Mouse (Mus musculus) cerebellum, postnatal 4 days (tissue): ENCODE measurements at regions not wholly inside any gene's neighbourhood (a gene's known extent, or its start where the extent isn't known, plus 50 kb on each side); places are given as distances from the start of the nearest gene placed in this dataset.

Experiments used
- DNase-seq, 2 experiments: peaks; one replicate each; pipeline ENCODE4 v3.0.0; 2022; ENCODE audit warnings: low spot score in 2 of 2, mixed read lengths in 1 of 2

DNA sequence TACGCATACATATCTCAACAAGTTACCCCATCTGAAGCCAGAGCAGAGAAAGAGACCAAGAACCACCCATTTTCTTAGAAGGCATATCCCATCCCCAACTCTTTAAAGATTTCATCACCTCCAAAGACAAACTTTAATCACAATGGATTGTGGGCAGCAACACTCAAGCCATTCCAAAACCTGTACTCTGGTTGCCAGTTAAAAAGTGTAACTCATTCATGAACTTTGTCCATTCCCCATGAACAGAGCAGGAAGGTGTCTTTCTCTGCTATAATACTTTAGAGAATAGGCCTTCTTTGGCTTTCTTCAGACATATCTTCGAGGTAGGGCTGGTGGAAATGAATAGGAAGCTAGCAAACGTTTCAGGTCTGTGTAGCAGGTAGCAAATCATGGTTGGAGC lies 160.4 kb downstream of the Fzd1 start:
- DNase-seq, result no peak

DNA sequence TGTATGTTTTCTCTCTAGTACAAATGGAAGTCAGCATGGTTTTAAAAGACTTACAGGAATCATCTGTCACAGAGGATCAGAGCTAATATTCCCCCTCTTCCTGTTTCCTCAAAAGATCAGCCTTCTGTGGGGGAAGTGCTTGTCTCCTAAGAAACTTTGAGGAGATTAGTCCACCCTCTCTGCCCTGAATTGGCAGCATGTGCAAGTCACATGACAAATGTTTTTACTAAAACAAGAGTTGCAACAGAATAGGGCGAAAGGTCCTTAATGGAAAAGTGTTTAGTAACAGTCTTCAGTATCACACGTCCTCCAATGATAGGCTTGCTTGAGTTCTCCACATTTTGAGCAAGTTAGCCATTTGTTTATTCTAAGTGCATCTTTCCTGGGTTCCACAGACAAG lies 162.8 kb downstream of the Fzd1 start:
- no peak for DNase-seq

- no peak for DNase-seq
Measured at GRCm38 (mm10) chr5:4594562-4594961, 163.3 kb downstream of the Fzd1 start.

DNA sequence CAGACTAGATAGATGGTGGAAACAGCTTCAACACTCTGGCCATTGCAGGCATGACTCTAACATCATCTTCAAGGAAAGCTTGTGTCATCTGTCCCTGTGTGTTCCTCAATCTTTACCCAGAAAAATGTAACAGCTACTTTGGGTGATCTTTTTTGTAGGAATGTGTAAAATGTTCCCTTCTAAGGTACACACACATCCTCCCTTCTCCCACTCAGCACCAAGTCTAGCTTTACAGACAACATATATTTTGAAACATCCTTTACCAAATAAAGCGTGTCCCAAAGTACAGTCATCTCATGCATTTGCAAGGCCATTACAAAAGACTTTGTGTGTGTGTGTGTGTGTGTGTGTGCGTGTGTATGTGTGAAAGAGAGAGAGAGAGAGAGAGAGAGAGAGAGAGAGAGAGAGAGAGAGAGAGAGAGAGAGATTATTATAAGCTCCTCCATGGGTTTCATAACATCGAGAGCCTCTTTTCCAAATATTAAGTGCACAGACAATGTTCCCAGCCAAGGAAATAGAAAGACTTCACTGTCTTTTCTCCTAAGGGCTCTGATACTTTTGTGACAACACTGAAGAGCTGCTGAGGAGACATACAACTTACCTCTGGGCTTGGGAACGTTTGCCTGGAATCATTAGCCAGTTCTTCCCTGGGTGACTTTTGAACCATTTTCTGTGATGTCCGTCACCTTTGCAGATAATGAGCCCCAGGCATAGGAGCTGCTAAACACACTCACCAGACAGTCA lies 164.0 kb downstream of the Fzd1 start:
- DNase-seq, result no peak

GRCm38 (mm10) chr5:4591721-4592120 lies 166.1 kb downstream of the Fzd1 start:
- no peak for DNase-seq

DNA sequence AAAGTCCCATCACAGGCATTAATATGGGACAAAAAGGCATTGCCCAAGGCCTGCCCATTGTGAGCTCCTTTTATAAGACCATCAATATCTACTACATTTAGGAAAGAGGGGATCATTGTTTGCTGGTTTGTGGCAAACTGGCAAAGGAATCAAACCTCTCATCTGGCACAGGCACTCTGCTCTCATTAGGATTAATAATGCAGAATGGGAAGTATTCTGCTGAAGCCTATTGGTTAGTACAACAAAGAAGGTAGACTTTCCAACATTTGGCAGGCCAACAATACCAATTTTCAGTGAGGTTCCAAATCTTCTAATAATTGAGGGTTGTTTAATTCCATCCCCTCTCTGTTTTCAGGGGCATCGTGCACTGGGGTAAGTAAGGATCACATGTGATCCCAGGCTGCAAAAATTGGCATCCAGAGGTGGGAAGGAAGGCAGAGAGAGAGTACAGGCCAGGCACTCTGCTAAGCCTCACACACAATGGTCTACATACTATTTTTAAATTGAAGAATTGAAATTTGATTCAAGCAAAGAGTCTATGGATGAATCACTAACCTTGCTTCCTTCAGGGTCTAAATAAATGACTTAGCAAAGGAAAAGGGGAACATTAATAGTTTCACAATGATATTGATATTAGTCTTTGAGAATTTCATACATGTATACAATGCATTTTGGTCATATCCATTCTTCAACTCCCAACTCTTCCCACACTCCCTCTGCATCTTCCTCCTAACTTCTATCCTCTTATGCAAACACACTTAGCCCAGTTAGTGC lies 174.9 kb downstream of the Fzd1 start:
- DNase-seq, result no peak

DNA sequence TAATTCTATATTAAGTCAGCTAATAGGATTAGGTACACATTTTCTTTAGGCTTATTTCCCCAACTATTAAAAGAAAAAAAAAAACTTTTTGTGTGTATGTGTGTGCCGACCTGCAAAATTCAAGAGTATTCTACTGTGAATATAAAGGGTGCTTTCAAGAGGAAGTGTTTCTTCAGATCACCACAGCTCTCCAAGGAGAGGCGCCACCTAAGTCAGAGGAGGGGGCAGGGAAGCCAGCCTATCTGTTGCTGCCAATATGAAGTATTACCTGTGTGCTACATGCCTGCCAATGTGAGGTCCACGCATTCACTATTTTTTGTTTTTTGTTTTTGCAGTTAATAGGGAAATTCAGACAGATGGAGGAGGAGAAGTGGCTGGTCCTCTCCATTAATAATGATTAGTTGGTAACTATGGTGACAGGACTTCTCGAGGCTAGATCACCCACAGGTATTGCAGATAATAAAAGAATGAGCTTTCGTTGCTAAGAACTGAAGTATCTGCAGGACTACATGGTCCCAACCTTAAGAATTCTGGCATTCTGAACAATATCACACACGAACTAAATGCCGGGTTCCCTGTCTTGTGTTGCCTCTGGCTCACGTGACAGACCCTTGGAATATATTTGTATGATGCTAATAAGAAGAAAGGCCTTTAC lies 177.5 kb downstream of the Fzd1 start:
- no peak for DNase-seq

DNA sequence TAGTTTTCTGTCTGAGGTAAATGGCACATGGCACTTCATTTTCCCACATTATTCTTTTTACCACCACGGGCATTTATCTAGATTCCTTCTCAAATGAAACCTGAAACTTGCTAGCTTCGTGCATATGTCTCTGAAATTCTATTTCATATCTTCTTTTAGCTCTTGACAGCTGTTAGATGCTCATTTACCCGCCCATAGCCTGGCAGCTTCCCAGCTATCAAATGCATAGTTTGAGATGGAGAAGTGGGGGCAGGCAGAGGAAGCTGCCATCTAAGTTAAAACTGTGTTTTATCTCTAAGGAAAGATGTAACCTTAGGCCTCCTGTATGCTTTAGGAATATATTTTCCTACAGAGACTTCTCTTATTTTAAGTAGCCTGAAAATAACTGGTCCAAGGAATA lies 179.0 kb downstream of the Fzd1 start:
- DNase-seq, result no peak

- no peak for DNase-seq
Measured at GRCm38 (mm10) chr5:4577179-4577578, 180.7 kb downstream of the Fzd1 start.

GRCm38 (mm10) chr5:4563862-4564261 lies 194.0 kb downstream of the Fzd1 start:
- no peak for DNase-seq

- no peak for DNase-seq
Measured at GRCm38 (mm10) chr5:4561661-4562060, 196.2 kb downstream of the Fzd1 start.

- DNase-seq, result no peak
Measured at GRCm38 (mm10) chr5:4561139-4561470, 196.7 kb downstream of the Fzd1 start.

DNA sequence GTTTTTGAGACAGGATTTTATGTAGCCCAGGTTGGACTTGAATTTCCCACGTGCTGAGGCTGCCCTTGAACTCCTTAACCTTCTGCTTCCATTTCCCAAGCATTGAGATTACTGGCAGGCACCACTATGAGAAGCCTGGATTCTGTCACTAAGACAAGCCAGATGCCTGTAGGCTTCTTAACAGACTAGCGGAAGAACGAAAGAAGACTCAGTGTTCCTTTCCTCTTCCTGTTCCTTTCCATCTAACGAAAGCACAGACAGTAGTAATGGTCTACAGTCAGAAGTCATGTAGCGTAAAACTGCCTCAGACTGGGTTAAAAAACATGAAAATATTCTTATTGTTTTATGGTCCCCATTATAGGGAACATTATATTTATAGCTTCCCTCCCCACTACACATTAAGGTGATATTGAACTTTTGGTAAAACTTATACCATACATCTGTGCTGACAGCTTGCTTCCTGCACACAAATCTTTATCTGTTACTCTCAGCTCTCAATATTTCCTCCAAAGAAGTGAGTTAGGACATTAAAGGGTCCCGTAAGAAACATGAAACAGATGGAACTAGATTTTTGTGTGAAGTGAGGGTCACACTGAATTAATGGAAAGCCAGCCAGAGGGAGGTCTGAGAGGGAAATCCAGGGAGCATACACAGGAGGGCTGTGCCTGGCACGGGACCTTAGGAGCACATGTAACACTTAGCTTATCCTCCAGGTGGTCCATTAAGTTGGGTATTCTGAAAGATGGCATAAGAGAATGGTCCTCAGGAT lies 197.3 kb downstream of the Fzd1 start:
- DNase-seq, result no peak

DNA sequence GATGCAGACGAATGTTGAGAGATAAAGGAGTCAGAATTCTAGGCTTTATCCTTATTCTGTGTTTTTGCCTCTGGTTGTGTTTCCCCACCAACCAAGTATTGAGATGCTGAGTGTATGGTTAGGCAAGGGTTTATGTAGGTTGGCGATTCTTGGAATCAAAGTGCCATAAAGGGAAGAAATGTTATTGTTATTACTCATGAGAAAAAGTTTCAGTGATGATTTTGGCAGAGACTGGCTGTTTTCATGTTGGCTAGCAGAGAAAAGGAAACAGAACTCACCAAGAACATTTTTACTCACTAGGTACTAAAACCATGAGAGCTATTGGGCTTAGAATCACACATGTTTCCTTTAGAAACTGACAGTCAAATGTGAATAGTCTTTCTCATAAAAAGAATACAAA lies 202.9 kb downstream of the Fzd1 start:
- no peak for DNase-seq

DNA sequence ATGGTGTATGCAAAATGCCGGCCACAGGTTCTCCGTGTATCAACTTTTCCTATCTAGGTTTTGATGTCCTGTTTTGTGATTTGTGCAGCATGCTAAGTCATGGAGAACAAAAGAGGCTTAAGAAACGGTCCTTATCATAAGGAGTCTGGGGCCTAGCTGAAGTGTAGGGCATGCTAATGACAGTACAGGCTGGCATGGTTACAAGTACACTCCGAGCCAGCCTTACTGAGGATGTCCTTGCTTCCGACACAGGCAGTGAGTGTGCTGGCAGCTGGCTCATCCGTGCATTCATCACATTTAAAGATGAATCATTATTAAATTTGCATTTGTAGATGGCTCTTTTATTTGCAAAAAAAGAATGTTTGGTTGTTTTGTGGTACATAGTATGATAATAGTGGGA lies 219.3 kb downstream of the Fzd1 start:
- DNase-seq, result no peak

DNA sequence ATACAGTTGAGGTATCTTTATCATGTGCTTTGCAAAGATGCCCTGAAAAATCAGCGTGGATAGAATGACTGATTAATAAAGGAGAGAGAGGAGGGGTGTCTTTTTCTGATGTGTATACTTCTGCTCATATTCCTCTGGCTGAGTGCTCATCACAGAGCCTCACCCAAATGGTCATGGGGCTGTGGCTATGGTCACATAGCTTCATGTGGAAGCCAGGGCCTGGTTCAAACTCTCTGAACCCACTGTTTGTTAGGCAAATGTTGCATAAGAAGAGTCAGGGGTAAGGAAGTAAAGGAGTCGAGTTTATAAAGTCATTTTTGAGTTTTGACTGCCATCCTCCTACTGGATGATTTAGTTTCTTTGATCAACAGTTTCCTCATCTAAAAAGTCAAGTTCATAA lies 221.0 kb downstream of the Fzd1 start:
- DNase-seq, result no peak

DNA sequence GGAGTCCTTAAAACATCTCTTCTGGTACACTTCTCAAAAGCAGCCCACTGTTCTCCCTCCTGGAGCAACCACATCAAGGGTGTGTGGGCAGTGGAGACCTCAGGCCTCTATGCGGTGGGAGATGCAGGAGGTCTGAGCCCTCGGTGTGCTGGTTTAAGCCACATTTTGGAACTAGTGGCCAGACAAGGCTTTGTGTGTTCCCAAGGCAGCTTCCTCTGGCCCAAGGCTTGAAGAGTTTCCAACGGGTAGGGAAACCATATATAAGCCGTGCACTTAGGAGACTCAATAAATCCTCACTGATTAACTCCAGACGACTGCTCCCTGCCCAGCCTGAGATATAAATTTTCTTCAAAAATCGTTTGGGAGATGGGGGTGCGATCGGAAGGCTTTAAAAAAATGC lies 221.9 kb downstream of the Fzd1 start:
- no peak for DNase-seq

- no peak for DNase-seq
Measured at GRCm38 (mm10) chr5:4534512-4534911, 223.3 kb downstream of the Fzd1 start.

- DNase-seq, result no peak
Measured at GRCm38 (mm10) chr5:4530236-4531067, 227.4 kb downstream of the Fzd1 start.

DNA sequence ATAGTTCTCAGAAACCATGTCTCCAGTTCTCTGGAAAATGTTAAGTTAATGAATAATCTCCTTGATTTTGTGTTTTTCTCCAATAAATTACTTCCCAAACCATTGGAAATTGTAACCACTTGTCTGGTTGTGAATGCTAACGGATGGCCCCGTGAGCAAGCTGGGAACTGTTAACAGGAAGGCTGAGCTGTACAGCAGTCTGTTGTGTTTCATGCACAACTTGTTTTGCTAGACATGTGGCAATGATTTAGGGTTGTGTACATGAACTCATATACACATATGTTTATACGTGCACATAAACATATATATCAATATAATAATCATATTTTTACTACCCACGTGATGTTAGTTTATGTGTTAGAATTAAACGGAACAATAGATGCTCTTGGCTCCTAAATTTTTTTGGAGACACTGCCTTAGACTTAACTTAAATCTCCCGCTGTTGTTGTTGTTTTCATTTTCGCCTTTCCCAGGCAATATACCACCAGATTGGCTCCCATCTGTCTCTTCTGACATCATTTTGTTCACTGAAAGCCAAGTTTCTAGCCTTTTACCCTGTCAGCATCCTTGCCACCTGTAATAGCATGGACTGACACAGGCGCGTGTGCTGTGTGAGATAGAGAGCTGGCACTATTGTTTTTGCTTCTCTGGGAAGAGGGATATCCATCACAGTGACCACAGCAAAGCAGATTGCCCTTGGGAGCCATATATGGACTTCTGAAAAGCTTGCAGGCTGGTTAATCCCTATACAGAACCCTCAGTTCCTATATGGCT lies 231.6 kb downstream of the Fzd1 start:
- no peak for DNase-seq

DNA sequence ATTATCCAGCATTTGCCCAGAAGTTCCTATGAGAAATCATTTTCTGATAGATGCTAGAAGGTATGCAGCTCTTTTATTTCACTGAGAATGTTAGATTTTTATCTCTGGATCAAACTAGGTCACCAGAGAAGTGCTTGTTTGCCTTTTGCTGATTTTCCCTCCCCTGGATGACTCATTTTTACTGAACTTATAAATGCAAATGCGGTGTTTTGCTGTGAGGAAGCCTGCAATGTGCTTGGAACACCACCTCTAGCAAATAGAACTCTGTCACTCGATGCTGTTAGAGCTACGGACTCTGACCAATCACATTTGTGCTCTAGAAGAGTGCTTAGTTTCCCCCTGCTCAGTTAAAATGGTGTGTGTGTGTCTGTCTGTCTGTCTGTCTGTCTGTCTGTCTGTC lies 257.2 kb downstream of the Fzd1 start:
- DNase-seq, result no peak
